Mouse (Mus musculus): Measurements from ENCODE around the gene Papola. TPM values are rescaled to one million over a fixed set of nuclear protein-coding genes. Genes with fewer than 3 reads are reported as not detected.

Gene Papola
- polyA plus RNA-seq, 1 experiment from 2014 or later: 209 TPM

GRCm38 (mm10) chr12:105869696-105870095 is 85.2 kb downstream of the Papola start:
- Histone ChIP-seq H3K4me2 (peak overlapping the region; percentile 2; the same call in 1 of the 2 replicates), H3K36me3 (no peaks in the 10 kb centered on the region), H3K27ac (no peak overlapping the region), H3K4me1 (no peaks in the 10 kb centered on the region), H3K9ac (no peak overlapping the region), H3K27me3 (no peaks in the 10 kb centered on the region), H3K9me3 (no peaks in the 10 kb centered on the region), H3K4me3 (no peak overlapping the region)
- WGBS: 27% methylated on average over 14 of the region's 14 CpGs
- no peak for ATAC-seq (ENCODE audit: borderline replicate concordance, extremely low read depth, low FRiP score, low TSS enrichment)

- H3K4me1 ChIP-seq: no peaks in the 10 kb centered on the region
- no peak overlapping the region for H3K9ac ChIP-seq
- H3K4me2 ChIP-seq: no peak overlapping the region
- H3K27ac ChIP-seq: no peak overlapping the region
- no peaks in the 10 kb centered on the region for H3K9me3 ChIP-seq
- no peaks in the 10 kb centered on the region for H3K27me3 ChIP-seq
- no peak for ATAC-seq (ENCODE audit: borderline replicate concordance, extremely low read depth, low FRiP score, low TSS enrichment)
- no peak overlapping the region for H3K4me3 ChIP-seq
- 47% methylated on average over 2 of the region's 2 CpGs for WGBS
- H3K36me3 ChIP-seq: no peaks in the 10 kb centered on the region
Observed at GRCm38 (mm10) chr12:105873283-105873682, 88.8 kb downstream of the Papola start.

- Histone ChIP-seq H3K36me3 (no peaks in the 10 kb centered on the region), H3K4me1 (no peaks in the 10 kb centered on the region), H3K9ac (no peak overlapping the region), H3K27ac (no peak overlapping the region), H3K27me3 (no peaks in the 10 kb centered on the region), H3K4me3 (no peak overlapping the region), H3K9me3 (no peaks in the 10 kb centered on the region), H3K4me2 (no peak overlapping the region)
- no peak for ATAC-seq (ENCODE audit: borderline replicate concordance, extremely low read depth, low FRiP score, low TSS enrichment)
- 13% methylated on average over 17 of the region's 17 CpGs for WGBS
Observed at GRCm38 (mm10) chr12:105875112-105875511, 90.6 kb downstream of the Papola start.

- H3K4me2 ChIP-seq: no peak overlapping the region
- H3K4me3 ChIP-seq: no peak overlapping the region
- no peaks in the 10 kb centered on the region for H3K36me3 ChIP-seq
- no peak overlapping the region for H3K9ac ChIP-seq
- WGBS: 69% methylated on average over 11 of the region's 11 CpGs
- H3K4me1 ChIP-seq: no peaks in the 10 kb centered on the region
- H3K9me3 ChIP-seq: no peaks in the 10 kb centered on the region
- H3K27ac ChIP-seq: no peak overlapping the region
- no peak for ATAC-seq (ENCODE audit: borderline replicate concordance, extremely low read depth, low FRiP score, low TSS enrichment)
- no peaks in the 10 kb centered on the region for H3K27me3 ChIP-seq
Observed at GRCm38 (mm10) chr12:105876521-105876920, 92.0 kb downstream of the Papola start.

GRCm38 (mm10) chr12:105876931-105877330 is 92.4 kb downstream of the Papola start:
- no peaks in the 10 kb centered on the region for H3K27me3 ChIP-seq
- no peak overlapping the region for H3K4me3 ChIP-seq
- no peak for ATAC-seq (ENCODE audit: borderline replicate concordance, extremely low read depth, low FRiP score, low TSS enrichment)
- 78% methylated on average over 13 of the region's 13 CpGs for WGBS
- no peaks in the 10 kb centered on the region for H3K9me3 ChIP-seq
- H3K36me3 ChIP-seq: no peaks in the 10 kb centered on the region
- H3K4me2 ChIP-seq: no peak overlapping the region
- H3K9ac ChIP-seq: no peak overlapping the region
- H3K27ac ChIP-seq: no peak overlapping the region
- no peaks in the 10 kb centered on the region for H3K4me1 ChIP-seq

- no peak overlapping the region for H3K4me2 ChIP-seq
- no peaks in the 10 kb centered on the region for H3K9me3 ChIP-seq
- no peak overlapping the region for H3K4me3 ChIP-seq
- H3K27me3 ChIP-seq: no peaks in the 10 kb centered on the region
- no peak for ATAC-seq (ENCODE audit: borderline replicate concordance, extremely low read depth, low FRiP score, low TSS enrichment)
- H3K36me3 ChIP-seq: no peaks in the 10 kb centered on the region
- 83% methylated on average over 5 of the region's 5 CpGs for WGBS
- H3K27ac ChIP-seq: no peak overlapping the region
- H3K9ac ChIP-seq: no peak overlapping the region
- no peaks in the 10 kb centered on the region for H3K4me1 ChIP-seq
Observed at GRCm38 (mm10) chr12:105878746-105879145, 94.3 kb downstream of the Papola start.

- H3K27ac ChIP-seq: no peak overlapping the region
- WGBS: 77% methylated on average over 12 of the region's 12 CpGs
- ATAC-seq (ENCODE audit: borderline replicate concordance, extremely low read depth, low FRiP score, low TSS enrichment): no peak
Observed at GRCm38 (mm10) chr12:105883799-105884514, 99.5 kb downstream of the Papola start.

GRCm38 (mm10) chr12:105884515-105885323 is 100.2 kb downstream of the Papola start:
- H3K4me2 ChIP-seq: no peak overlapping the region
- 38% methylated on average over 22 of the region's 22 CpGs for WGBS
- no peaks in the 10 kb centered on the region for H3K36me3 ChIP-seq
- no peaks in the 10 kb centered on the region for H3K27me3 ChIP-seq
- H3K9me3 ChIP-seq: no peaks in the 10 kb centered on the region
- no peaks in the 10 kb centered on the region for H3K4me1 ChIP-seq
- ATAC-seq (ENCODE audit: borderline replicate concordance, extremely low read depth, low FRiP score, low TSS enrichment): no peak
- H3K9ac ChIP-seq: no peak overlapping the region
- no peak overlapping the region for H3K27ac ChIP-seq
- H3K4me3 ChIP-seq: no peak overlapping the region

More at GRCm38 (mm10) chr12:105883799-105884514, 99.5 kb downstream of the Papola start:
- H3K36me3 ChIP-seq: no peaks in the 10 kb centered on the region
- no peak overlapping the region for H3K9ac ChIP-seq
- H3K9me3 ChIP-seq: no peaks in the 10 kb centered on the region
- H3K4me1 ChIP-seq: no peaks in the 10 kb centered on the region
- no peak overlapping the region for H3K4me3 ChIP-seq
- H3K27me3 ChIP-seq: no peaks in the 10 kb centered on the region
- H3K4me2 ChIP-seq: no peak overlapping the region

Small RNA genes lying within 50 kb of the gene (microRNA-seq; reads per million reads assigned to microRNA genes)
- gene Gm22120: not detected

Other genes with a start within 250 kb of the Papola start
- 0.93 and 1.3 TPM in 2 replicates for gene Bdkrb2, start 221.5 kb upstream of the Papola start, polyA plus RNA-seq (2015; fragmentation: Nextera tagmentation; extraction: Ambion mirVana)
- gene Bdkrb1, start 181.6 kb upstream of the Papola start, polyA plus RNA-seq (2015; fragmentation: Nextera tagmentation; extraction: Ambion mirVana): 0.25 TPM in 1 of 2 replicates, not detected in the other
- gene Gskip, start 99.9 kb upstream of the Papola start, polyA plus RNA-seq (2015; fragmentation: Nextera tagmentation; extraction: Ambion mirVana): 28.4 and 29.7 TPM in 2 replicates
- 10.6 and 11.5 TPM in 2 replicates for gene Atg2b, start 99.5 kb upstream of the Papola start, polyA plus RNA-seq (2015; fragmentation: Nextera tagmentation; extraction: Ambion mirVana)
- gene Ak7, start 78.7 kb upstream of the Papola start, polyA plus RNA-seq (2015; fragmentation: Nextera tagmentation; extraction: Ambion mirVana): 1.0 and 1.1 TPM in 2 replicates
- gene Vrk1, start 225.5 kb downstream of the Papola start, polyA plus RNA-seq (2015; fragmentation: Nextera tagmentation; extraction: Ambion mirVana): 76.3 and 80.6 TPM in 2 replicates